Mouse (Mus musculus) heart, postnatal 0 days (tissue): ENCODE results near the gene Svs5.

Experiments used
- CTCF ChIP-seq: IDR thresholded peaks from 2 replicates; pipeline ENCODE4 v1.5.1; 2016; ENCODE audit warnings: antibody characterized with exemption, control low read depth, low read depth
- EP300 ChIP-seq: IDR thresholded peaks from 2 replicates; pipeline ENCODE4 v1.6.1; 2016; ENCODE audit warnings: antibody characterized with exemption, low read depth

DNA sequence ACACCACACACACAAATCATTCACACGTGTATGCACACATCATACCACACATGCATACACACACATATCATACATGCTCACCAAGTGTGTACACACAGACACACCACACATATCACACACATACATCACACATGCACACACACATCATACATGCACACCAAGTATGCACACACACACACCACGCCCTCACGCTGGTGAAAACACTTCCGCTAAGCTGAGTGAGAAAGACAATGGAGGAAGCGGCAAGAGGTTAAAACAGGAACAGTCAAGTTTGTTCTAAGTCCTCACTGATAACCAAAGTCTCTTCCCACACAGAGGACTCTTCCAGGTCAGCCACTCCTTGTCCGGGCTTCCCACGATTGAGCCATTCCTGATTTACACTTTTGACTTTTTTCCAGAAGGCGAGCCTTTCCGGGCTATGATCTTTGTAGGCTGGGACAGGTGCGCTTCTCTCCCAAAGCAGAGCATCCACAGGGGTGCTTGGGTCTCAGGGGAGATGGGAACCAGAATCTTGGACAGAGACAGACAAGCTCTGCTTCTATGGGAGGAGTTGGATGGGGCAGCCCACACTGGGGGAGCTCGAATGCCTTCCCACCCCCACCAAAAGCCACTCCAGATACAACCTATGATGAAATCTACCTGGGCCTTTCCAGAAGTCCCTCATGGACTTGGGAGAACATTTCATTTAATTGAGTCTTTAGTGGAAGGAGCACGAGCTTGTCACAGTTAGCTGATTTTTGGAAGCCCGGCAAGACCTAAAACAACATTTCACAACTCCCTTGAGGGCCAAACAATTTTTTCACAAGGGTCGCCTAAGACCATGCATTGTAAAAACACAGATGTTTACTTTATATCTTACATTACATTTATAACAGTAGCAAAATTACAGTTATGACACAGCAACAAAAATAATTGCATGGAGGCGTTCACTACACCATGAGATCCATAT lies 45.2 kb downstream of the Svs5 start:
- TF ChIP-seq CTCF (no peak), EP300 (no peak)
